Mouse (Mus musculus): Measurements from ENCODE around the gene Adgre5. TPM values are rescaled to one million over a fixed set of nuclear protein-coding genes. Genes with fewer than 3 reads are reported as not detected.
A peak's percentile ranks its signal among the peaks of the same experiment; 100 is the strongest.

Adgre5 gene
- polyA plus RNA-seq, 1 experiment from 2014 or later: 18.0 TPM

GRCm38 (mm10) chr8:83744070-83744469, 2.9 kb upstream of the Adgre5 start:
- H3K9ac ChIP-seq (ENCODE audit: low read length): no peak overlapping the region
- no peak for ATAC-seq (ENCODE audit: insufficient read depth, low FRiP score, low TSS enrichment)
- H3K4me3 ChIP-seq (ENCODE audit: low read depth, low read length): no peak overlapping the region
- DNase-seq (ENCODE audit: low spot score): no peak
- 84% methylated on average over 4 of the region's 4 CpGs for WGBS
- H3K27me3 ChIP-seq (ENCODE audit: control insufficient read depth, insufficient read depth, low read length): peaks cover 31% of the 10 kb centered on the region
- H3K36me3 ChIP-seq (ENCODE audit: control insufficient read depth, insufficient read depth, low read length): no peaks in the 10 kb centered on the region
- no peak overlapping the region for H3K27ac ChIP-seq (ENCODE audit: low read depth, low read length)
- H3K4me2 ChIP-seq (ENCODE audit: low read depth): no peak overlapping the region
- peaks cover 14% of the 10 kb centered on the region for H3K4me1 ChIP-seq (ENCODE audit: control insufficient read depth, insufficient read depth, low read length)
- H3K9me3 ChIP-seq (ENCODE audit: control insufficient read depth, low read length): no peaks in the 10 kb centered on the region

- WGBS: 93% methylated on average over 6 of the region's 6 CpGs
- H3K27ac ChIP-seq (ENCODE audit: low read depth, low read length): no peak overlapping the region
- H3K9me3 ChIP-seq (ENCODE audit: control insufficient read depth, low read length): no peaks in the 10 kb centered on the region
- no peaks in the 10 kb centered on the region for H3K36me3 ChIP-seq (ENCODE audit: control insufficient read depth, insufficient read depth, low read length)
- no peak overlapping the region for H3K9ac ChIP-seq (ENCODE audit: low read length)
- H3K4me1 ChIP-seq (ENCODE audit: control insufficient read depth, insufficient read depth, low read length): peaks cover 5% of the 10 kb centered on the region; the same call in 1 of the 2 replicates
- H3K4me2 ChIP-seq (ENCODE audit: low read depth): no peak overlapping the region
- DNase-seq (ENCODE audit: low spot score): no peak
- peaks cover 24% of the 10 kb centered on the region for H3K27me3 ChIP-seq (ENCODE audit: control insufficient read depth, insufficient read depth, low read length)
- ATAC-seq (ENCODE audit: insufficient read depth, low FRiP score, low TSS enrichment): no peak
- no peak overlapping the region for H3K4me3 ChIP-seq (ENCODE audit: low read depth, low read length)
These were observed 1.8 kb upstream of the Adgre5 start for GRCm38 (mm10) chr8:83742968-83743367.

- no peak for ATAC-seq (ENCODE audit: insufficient read depth, low FRiP score, low TSS enrichment)
- WGBS: 75% methylated on average over 19 of the region's 19 CpGs
- H3K4me1 ChIP-seq (ENCODE audit: control insufficient read depth, insufficient read depth, low read length): 0 out of 2 replicates have a peak, but pooled peaks cover 5% of the 10 kb centered on the region
- peaks cover 17% of the 10 kb centered on the region for H3K27me3 ChIP-seq (ENCODE audit: control insufficient read depth, insufficient read depth, low read length)
- DNase-seq (ENCODE audit: low spot score): no peak
- no peak overlapping the region; the same call in 1 of the 2 replicates for H3K4me3 ChIP-seq (ENCODE audit: low read depth, low read length)
- H3K9me3 ChIP-seq (ENCODE audit: control insufficient read depth, low read length): no peaks in the 10 kb centered on the region
- no peaks in the 10 kb centered on the region for H3K36me3 ChIP-seq (ENCODE audit: control insufficient read depth, insufficient read depth, low read length)
- no peak overlapping the region for H3K9ac ChIP-seq (ENCODE audit: low read length)
- H3K4me2 ChIP-seq (ENCODE audit: low read depth): no peak overlapping the region; the same call in 1 of the 2 replicates
- H3K27ac ChIP-seq (ENCODE audit: low read depth, low read length): no peak overlapping the region
These were observed 926 bp upstream of the Adgre5 start for GRCm38 (mm10) chr8:83741849-83742655.

- 19% methylated on average over 3 of the region's 3 CpGs for WGBS
- H3K4me3 ChIP-seq (ENCODE audit: low read depth, low read length): peak overlapping the region; percentile 41
- H3K9ac ChIP-seq (ENCODE audit: low read length): peak overlapping the region; percentile 49
- ATAC-seq (ENCODE audit: insufficient read depth, low FRiP score, low TSS enrichment) (no peak), DNase-seq (ENCODE audit: low spot score) (no peak)
- no peak overlapping the region for H3K27ac ChIP-seq (ENCODE audit: low read depth, low read length)
- 0 out of 2 replicates have a peak, but pooled peaks cover 5% of the 10 kb centered on the region for H3K4me1 ChIP-seq (ENCODE audit: control insufficient read depth, insufficient read depth, low read length)
- H3K36me3 ChIP-seq (ENCODE audit: control insufficient read depth, insufficient read depth, low read length): no peaks in the 10 kb centered on the region
- peak overlapping the region; percentile 83 for H3K4me2 ChIP-seq (ENCODE audit: low read depth)
- H3K9me3 ChIP-seq (ENCODE audit: control insufficient read depth, low read length): no peaks in the 10 kb centered on the region
- H3K27me3 ChIP-seq (ENCODE audit: control insufficient read depth, insufficient read depth, low read length): peaks cover 15% of the 10 kb centered on the region
These were observed 545 bp downstream of the Adgre5 start for GRCm38 (mm10) chr8:83740586-83740975.

GRCm38 (mm10) chr8:83739711-83740468, 1.2 kb downstream of the Adgre5 start:
- Histone ChIP-seq H3K9ac (ENCODE audit: low read length) (no peak overlapping the region), H3K9me3 (ENCODE audit: control insufficient read depth, low read length) (no peaks in the 10 kb centered on the region), H3K4me1 (ENCODE audit: control insufficient read depth, insufficient read depth, low read length) (0 out of 2 replicates have a peak, but pooled peaks cover 5% of the 10 kb centered on the region), H3K4me2 (ENCODE audit: low read depth) (0 out of 2 replicates have a peak overlapping the region, but pooled peaks have one; percentile 83), H3K27ac (ENCODE audit: low read depth, low read length) (no peak overlapping the region), H3K4me3 (ENCODE audit: low read depth, low read length) (no peak overlapping the region), H3K36me3 (ENCODE audit: control insufficient read depth, insufficient read depth, low read length) (no peaks in the 10 kb centered on the region), H3K27me3 (ENCODE audit: control insufficient read depth, insufficient read depth, low read length) (peaks cover 14% of the 10 kb centered on the region)
- ATAC-seq (ENCODE audit: insufficient read depth, low FRiP score, low TSS enrichment) (no peak), DNase-seq (ENCODE audit: low spot score) (no peak)
- WGBS: 43% methylated on average over 8 of the region's 8 CpGs

GRCm38 (mm10) chr8:83738949-83739710, 2.0 kb downstream of the Adgre5 start:
- no peak overlapping the region for H3K4me3 ChIP-seq (ENCODE audit: low read depth, low read length)
- H3K9ac ChIP-seq (ENCODE audit: low read length): no peak overlapping the region
- 68% methylated on average over 10 of the region's 10 CpGs for whole genome bisulfite sequencing
- DNase-seq (ENCODE audit: low spot score) (no peak), ATAC-seq (ENCODE audit: insufficient read depth, low FRiP score, low TSS enrichment) (no peak)
- H3K9me3 ChIP-seq (ENCODE audit: control insufficient read depth, low read length): no peaks in the 10 kb centered on the region
- 0 out of 2 replicates have a peak, but pooled peaks cover 5% of the 10 kb centered on the region for H3K4me1 ChIP-seq (ENCODE audit: control insufficient read depth, insufficient read depth, low read length)
- no peak overlapping the region for H3K27ac ChIP-seq (ENCODE audit: low read depth, low read length)
- H3K36me3 ChIP-seq (ENCODE audit: control insufficient read depth, insufficient read depth, low read length): no peaks in the 10 kb centered on the region
- peak overlapping the region; percentile 4; the same call in 1 of the 2 replicates for H3K4me2 ChIP-seq (ENCODE audit: low read depth)
- peaks cover 14% of the 10 kb centered on the region for H3K27me3 ChIP-seq (ENCODE audit: control insufficient read depth, insufficient read depth, low read length)

- peaks cover 14% of the 10 kb centered on the region for H3K27me3 ChIP-seq (ENCODE audit: control insufficient read depth, insufficient read depth, low read length)
- ATAC-seq (ENCODE audit: insufficient read depth, low FRiP score, low TSS enrichment): no peak
- no peak overlapping the region for H3K4me2 ChIP-seq (ENCODE audit: low read depth)
- WGBS: 86% methylated on average over 4 of the region's 4 CpGs
- no peaks in the 10 kb centered on the region for H3K9me3 ChIP-seq (ENCODE audit: control insufficient read depth, low read length)
- H3K4me1 ChIP-seq (ENCODE audit: control insufficient read depth, insufficient read depth, low read length): 0 out of 2 replicates have a peak, but pooled peaks cover 5% of the 10 kb centered on the region
- no peaks in the 10 kb centered on the region for H3K36me3 ChIP-seq (ENCODE audit: control insufficient read depth, insufficient read depth, low read length)
- H3K9ac ChIP-seq (ENCODE audit: low read length): no peak overlapping the region
- DNase-seq (ENCODE audit: low spot score): no peak
- no peak overlapping the region for H3K27ac ChIP-seq (ENCODE audit: low read depth, low read length)
- no peak overlapping the region for H3K4me3 ChIP-seq (ENCODE audit: low read depth, low read length)
These were observed 3.1 kb downstream of the Adgre5 start for GRCm38 (mm10) chr8:83737852-83738562.

GRCm38 (mm10) chr8:83737346-83737745, 3.8 kb downstream of the Adgre5 start:
- DNase-seq (ENCODE audit: low spot score): no peak
- no peak for ATAC-seq (ENCODE audit: insufficient read depth, low FRiP score, low TSS enrichment)
- H3K9ac ChIP-seq (ENCODE audit: low read length): no peak overlapping the region
- peaks cover 14% of the 10 kb centered on the region for H3K27me3 ChIP-seq (ENCODE audit: control insufficient read depth, insufficient read depth, low read length)
- WGBS: 88% methylated on average over 4 of the region's 4 CpGs
- 0 out of 2 replicates have a peak, but pooled peaks cover 5% of the 10 kb centered on the region for H3K4me1 ChIP-seq (ENCODE audit: control insufficient read depth, insufficient read depth, low read length)
- H3K27ac ChIP-seq (ENCODE audit: low read depth, low read length): no peak overlapping the region
- H3K36me3 ChIP-seq (ENCODE audit: control insufficient read depth, insufficient read depth, low read length): no peaks in the 10 kb centered on the region
- no peaks in the 10 kb centered on the region for H3K9me3 ChIP-seq (ENCODE audit: control insufficient read depth, low read length)
- H3K4me2 ChIP-seq (ENCODE audit: low read depth): no peak overlapping the region
- H3K4me3 ChIP-seq (ENCODE audit: low read depth, low read length): no peak overlapping the region

Data from neural tube, embryonic 11.5 days (tissue).